Mouse (Mus musculus) liver, adult 2 months (tissue): ENCODE measurements around the gene Mab21l3. TPM values are rescaled to one million over a fixed set of nuclear protein-coding genes. Genes with fewer than 3 reads are reported as not detected.

Experiments used
- DNase-seq: peaks from one replicate; pipeline ENCODE4 v3.0.0-alpha.2; 2011; ENCODE audit warnings: low read depth, low spot score; ENCODE audit errors: extremely low read depth
- H3K27ac ChIP-seq: fragments of 200-500 bp; replicated peaks from 2 replicates; pipeline ENCODE4 v1.5.1; 2012; ENCODE audit warnings: low read depth, mild to moderate bottlenecking, control low read depth, inconsistent platforms, low read length; ENCODE audit not compliant: insufficient read depth
- H3K27me3 ChIP-seq: fragments of 200-500 bp; 2 replicates; pipeline ENCODE4 v1.6.1; 2012; ENCODE audit warnings: mild to moderate bottlenecking, moderate library complexity, low read length, inconsistent platforms; ENCODE audit not compliant: control insufficient read depth, insufficient read depth
- H3K36me3 ChIP-seq: fragments of 200-500 bp; 2 replicates; pipeline ENCODE4 v1.6.1; 2012; ENCODE audit warnings: low read length, inconsistent platforms; ENCODE audit not compliant: control insufficient read depth, insufficient read depth
- H3K4me1 ChIP-seq: fragments of 200-500 bp; 2 replicates; pipeline ENCODE4 v1.6.1; 2011; ENCODE audit warnings: low read length; ENCODE audit not compliant: control insufficient read depth, insufficient read depth
- H3K4me3 ChIP-seq: fragments of 200-500 bp; 2 replicates; pipeline ENCODE4 v1.5.1; 2011; ENCODE audit warnings: low read depth, mild to moderate bottlenecking, control low read depth, low read length, moderate library complexity; ENCODE audit not compliant: insufficient read depth
- H3K79me2 ChIP-seq: fragments of 200-500 bp; 2 replicates; pipeline ENCODE4 v1.6.1; 2012; ENCODE audit warnings: inconsistent platforms, mild to moderate bottlenecking, low read length, moderate library complexity; ENCODE audit not compliant: control insufficient read depth, insufficient read depth
- H3K9ac ChIP-seq: fragments of 200-500 bp; 2 replicates; pipeline ENCODE4 v1.6.1; 2012; ENCODE audit warnings: low read depth, mild to moderate bottlenecking, control low read depth, inconsistent platforms, low read length
- CTCF ChIP-seq: fragments of 200-500 bp; IDR thresholded peaks from 2 replicates; pipeline ENCODE4 v1.5.1; 2011; ENCODE audit warnings: low read depth, low read length, control low read depth
- POLR2A ChIP-seq: fragments of 200-500 bp; IDR thresholded peaks from 2 replicates; pipeline ENCODE4 v1.6.1; 2011; ENCODE audit warnings: low read length, control low read depth; ENCODE audit not compliant: insufficient read depth; ENCODE audit errors: extremely low read depth
- WGBS: fragments of 180-500 bp; shearing (Covaris S2); methylation state at CpG from one replicate; pipeline ENCODE4 v1.1.7; 2018; 5-methylcytosine and 5-hydroxymethylcytosine counted together
- polyA plus RNA-seq: library from polyadenylated mRNA; depleted of rRNA; stranded (reverse); fragments of >200 nt; gene quantifications from 2 replicates; pipeline ENCODE4 v1.2.3, GENCODE M21; 2012
- total RNA-seq: library from RNA; depleted of rRNA; stranded (reverse); fragments of >200 nt; gene quantifications from 2 replicates; pipeline ENCODE4 v1.2.3, GENCODE M21; 2014

The Mab21l3 gene
- total and polyA plus RNA-seq, 2 experiments, result 0.09 TPM; not detected in 1

DNA sequence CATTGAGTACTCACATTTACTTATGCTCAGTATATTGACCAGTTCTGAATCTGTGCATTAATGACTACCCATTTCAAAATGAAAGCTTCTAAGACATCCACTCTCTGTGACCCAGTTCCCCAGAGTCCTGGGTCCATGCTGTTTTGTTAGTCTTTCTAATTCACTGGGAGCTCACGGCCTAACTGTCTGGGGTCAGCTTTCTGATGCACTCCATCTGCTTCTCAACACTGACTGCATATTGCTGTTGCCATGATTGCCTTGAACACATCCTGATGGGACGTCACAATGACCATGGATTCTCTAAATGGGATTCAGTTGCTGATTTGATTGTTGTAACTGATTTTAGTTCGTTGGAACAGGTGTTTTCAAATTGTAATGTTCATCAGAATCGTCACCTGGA, 56.6 kb downstream of the Mab21l3 start:
- 84% methylated on average over 4 of the region's 4 CpGs for WGBS
- no peak for DNase-seq

DNA sequence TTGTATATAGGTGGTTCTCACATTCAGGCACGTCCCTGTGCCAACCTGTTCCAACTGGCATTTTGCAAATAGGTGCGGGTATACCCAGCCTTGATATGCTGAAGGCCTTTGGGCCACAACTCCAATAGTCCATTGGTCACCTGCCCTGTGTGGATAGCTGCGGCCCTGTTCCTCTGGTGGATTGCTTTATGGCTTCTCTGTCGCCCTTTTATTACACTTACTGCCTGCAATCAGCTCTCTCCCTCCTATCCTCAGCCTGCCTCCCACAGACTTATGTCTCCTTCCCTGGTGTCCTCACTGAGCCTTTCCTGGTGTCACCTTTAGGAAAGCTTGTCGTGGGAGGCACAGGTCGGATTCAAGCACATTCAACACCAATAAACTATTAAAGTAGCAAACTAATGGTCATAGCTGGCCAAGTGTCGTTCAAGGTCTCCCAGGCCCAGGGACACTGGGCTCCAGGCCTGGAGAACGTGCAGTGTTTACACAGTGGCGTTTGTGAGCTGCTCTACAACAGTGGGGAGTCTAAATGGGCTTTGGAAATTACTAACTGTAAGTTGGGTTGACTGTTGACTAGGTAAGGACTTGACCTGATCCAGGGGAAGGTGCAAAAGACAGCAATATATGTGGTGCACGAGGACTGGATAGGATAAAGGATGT, 63.9 kb downstream of the Mab21l3 start:
- DNase-seq, result no peak
- TF ChIP-seq CTCF, result no peak
- TF ChIP-seq POLR2A, result no peak
- 76% methylated on average over 10 of the region's 10 CpGs for WGBS
- Histone ChIP-seq H3K9ac (no peak overlapping the region), H3K27ac (no peak overlapping the region), H3K4me1 (no peaks in the 10 kb centered on the region), H3K36me3 (no peaks in the 10 kb centered on the region), H3K4me3 (no peak overlapping the region), H3K27me3 (no peaks in the 10 kb centered on the region), H3K79me2 (no peaks in the 10 kb centered on the region)

More for the DNA sequence above, 56.6 kb downstream of the Mab21l3 start:
- no peaks in the 10 kb centered on the region for H3K79me2 ChIP-seq
- H3K27ac ChIP-seq, result no peak overlapping the region
- no peak overlapping the region for H3K4me3 ChIP-seq
- H3K27me3 ChIP-seq, result no peaks in the 10 kb centered on the region
- TF ChIP-seq CTCF (no peak), POLR2A (no peak)
- no peak overlapping the region for H3K9ac ChIP-seq
- no peaks in the 10 kb centered on the region for H3K36me3 ChIP-seq
- no peaks in the 10 kb centered on the region for H3K4me1 ChIP-seq

DNA sequence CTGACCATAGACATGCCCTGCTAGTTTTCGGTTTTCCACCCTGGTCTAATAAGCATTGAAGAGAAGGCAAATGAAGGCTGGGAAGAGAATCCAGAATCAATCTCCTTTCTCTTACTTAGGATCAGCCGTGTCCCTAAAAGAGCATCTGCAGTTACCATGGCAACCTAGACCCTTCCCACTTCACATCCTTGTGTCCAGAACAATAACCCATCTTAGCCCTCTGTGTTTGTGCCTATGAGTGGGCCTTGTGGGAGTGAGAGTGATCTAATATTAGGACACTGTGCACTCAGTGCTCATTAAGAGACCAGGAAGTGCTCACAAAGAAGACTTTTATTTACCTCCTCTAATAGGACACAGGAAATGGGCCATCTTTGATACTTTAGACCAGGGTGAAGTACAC, 65.0 kb downstream of the Mab21l3 start:
- WGBS, result 87% methylated on average over 2 of the region's 2 CpGs
- H3K27me3 ChIP-seq, result no peaks in the 10 kb centered on the region
- H3K79me2 ChIP-seq, result no peaks in the 10 kb centered on the region
- H3K36me3 ChIP-seq, result no peaks in the 10 kb centered on the region
- no peaks in the 10 kb centered on the region for H3K4me1 ChIP-seq
- no peak overlapping the region for H3K27ac ChIP-seq
- H3K9ac ChIP-seq, result no peak overlapping the region
- no peak for TF ChIP-seq CTCF
- no peak for TF ChIP-seq POLR2A
- H3K4me3 ChIP-seq, result no peak overlapping the region
- DNase-seq, result no peak

DNA sequence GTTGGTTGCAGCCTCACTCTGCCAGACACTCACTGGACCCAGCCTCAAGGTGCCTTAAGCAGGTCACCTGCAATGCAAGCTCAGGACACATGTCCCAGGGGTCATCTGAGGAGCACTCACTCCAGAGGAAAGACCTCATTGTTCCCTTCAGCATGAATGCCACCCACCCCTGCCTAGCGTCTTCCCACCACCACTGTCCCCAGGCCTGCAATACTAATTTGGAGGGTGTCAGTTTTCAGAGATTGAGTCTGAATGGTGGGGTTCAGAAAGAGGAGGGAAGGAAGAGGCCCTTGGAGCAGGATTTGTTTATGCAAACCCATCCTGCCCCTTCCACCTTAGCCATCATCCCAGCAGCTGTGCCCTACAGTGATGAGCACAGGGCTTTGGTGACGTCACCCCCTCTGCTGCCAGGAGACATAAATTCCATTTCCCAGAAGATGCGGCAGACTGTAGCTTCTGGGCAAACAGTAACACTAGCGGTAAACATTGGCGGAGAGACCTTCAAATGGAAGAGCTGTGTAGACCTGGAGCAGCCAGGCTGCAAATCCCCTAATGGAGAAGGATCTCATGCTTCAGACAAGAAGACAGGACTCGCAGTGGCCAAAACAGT, 67.8 kb downstream of the Mab21l3 start:
- Histone ChIP-seq H3K9ac (no peak overlapping the region), H3K27ac (no peak overlapping the region), H3K4me1 (no peaks in the 10 kb centered on the region), H3K36me3 (no peaks in the 10 kb centered on the region), H3K79me2 (no peaks in the 10 kb centered on the region), H3K4me3 (no peak overlapping the region), H3K27me3 (no peaks in the 10 kb centered on the region)
- no peak for DNase-seq
- TF ChIP-seq POLR2A (no peak), CTCF (no peak)
- 44% methylated on average over 6 of the region's 6 CpGs for WGBS

DNA sequence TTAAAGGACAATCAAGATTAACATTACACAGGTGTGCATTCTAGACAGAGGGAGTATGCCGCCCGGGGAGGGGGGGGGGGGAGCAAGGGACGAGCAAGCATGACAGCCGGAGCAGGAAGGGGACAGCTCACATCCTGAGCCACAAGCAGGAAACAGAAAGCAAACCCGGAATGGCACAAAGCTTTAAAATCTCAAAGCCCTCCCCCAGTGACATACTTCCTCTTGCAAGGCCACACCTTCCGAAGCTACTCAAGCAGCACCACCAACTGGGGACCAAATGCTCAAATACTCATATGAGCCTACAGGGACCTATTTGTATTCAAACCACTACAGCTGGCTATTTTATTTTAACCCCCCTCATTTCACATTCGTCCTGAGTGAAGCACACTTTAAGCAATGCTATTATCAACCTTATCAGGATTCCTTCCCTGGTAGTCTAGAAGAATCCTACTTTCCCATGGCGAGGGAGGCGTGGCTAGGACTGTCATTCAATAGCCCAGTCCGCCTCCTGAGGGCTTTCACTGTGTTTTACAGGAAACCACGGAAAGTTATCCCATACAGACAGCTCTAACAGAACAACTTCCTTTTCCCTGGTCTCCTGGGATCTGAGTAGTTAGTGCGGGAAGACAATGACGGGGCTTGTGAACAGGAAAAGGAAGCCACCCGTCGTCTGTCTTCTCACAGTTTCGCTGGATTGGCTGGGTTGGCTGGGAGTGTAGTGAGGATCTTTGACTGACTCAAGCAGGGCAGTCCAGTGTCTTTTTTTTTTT, 69.7 kb downstream of the Mab21l3 start:
- no peak for TF ChIP-seq CTCF
- no peak for TF ChIP-seq POLR2A
- DNase-seq, result no peak
- Histone ChIP-seq H3K9ac (no peak overlapping the region), H3K27ac (no peak overlapping the region; the same call in 1 of the 2 replicates), H3K79me2 (no peaks in the 10 kb centered on the region), H3K4me1 (no peaks in the 10 kb centered on the region), H3K36me3 (no peaks in the 10 kb centered on the region), H3K4me3 (no peak overlapping the region), H3K27me3 (no peaks in the 10 kb centered on the region)
- WGBS, result 72% methylated on average over 16 of the region's 16 CpGs

DNA sequence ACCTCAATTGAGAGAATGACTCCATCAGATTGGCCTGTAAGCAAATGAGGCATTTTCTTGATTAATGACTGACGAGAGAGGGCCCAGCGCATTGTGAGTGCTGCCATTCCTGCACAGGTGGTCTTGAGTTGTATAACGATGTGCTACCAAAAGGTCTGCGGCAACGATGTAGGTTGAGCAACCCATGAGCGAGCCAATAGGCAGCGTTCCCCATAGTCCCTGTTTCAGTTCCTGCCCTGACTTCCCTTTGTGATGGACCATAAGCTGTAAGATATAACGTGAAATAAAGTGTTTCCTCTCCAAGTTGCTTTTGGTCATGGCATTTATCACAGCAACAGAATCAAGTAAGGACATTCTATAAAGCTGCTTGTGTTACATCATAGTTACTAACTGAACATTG, 73.0 kb downstream of the Mab21l3 start:
- DNase-seq, result no peak
- Histone ChIP-seq H3K27ac (no peak overlapping the region), H3K9ac (no peak overlapping the region), H3K4me1 (no peaks in the 10 kb centered on the region), H3K4me3 (no peak overlapping the region), H3K36me3 (no peaks in the 10 kb centered on the region), H3K27me3 (no peaks in the 10 kb centered on the region), H3K79me2 (no peaks in the 10 kb centered on the region)
- TF ChIP-seq POLR2A, result no peak
- no peak for TF ChIP-seq CTCF
- 93% methylated on average over 8 of the region's 8 CpGs for WGBS
